Mouse (Mus musculus): ENCODE data around the gene Tbc1d19.

Gene Tbc1d19

DNA sequence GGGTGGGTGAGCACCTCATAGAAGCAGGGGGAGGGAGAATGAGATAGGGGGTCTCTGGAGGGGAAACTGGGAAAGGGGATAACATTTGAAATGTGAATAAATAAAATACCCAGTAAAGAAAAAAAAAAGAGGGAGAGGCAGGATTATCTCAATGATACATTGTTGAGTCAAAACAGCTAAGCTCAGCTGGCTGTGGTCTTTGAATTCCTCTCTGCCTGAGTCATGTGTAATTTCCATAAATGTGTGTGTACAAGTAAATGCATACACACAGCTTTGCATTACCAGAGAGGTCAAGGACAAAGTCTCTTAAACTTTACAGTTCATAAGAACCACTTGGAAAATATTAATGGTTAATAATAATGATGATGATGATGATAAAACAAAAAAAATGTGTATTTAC, 143.8 kb downstream of the Tbc1d19 start:
- no peak for DNase-seq (ENCODE audit: low spot score)

All from T-cell, adult 2 months (primary cell).